Comparison of ENCODE assay signal across 18 mouse cellular contexts in genomic region chr2:153111298-153111697, GRCm38 (mm10). TPM values are rescaled to one million over a fixed set of nuclear protein-coding genes. Genes with fewer than 3 reads are reported as not detected.
"Had no signal": no experiment of that assay in that cellular context is flagged by ENCODE, and none has a peak within 500 bp of the region (broad histone marks: within the 10 kb centered on the region; RNA-seq: fewer than 3 reads in every experiment).

No protein-coding gene starts in this region.

- H3K27ac ChIP-seq: kidney, postnatal 0 days; limb, embryonic 12.5 days; lung, embryonic 15.5 days; macrophage; midbrain, embryonic 10.5 days; neural tube, embryonic 15.5 days; stomach, postnatal 0 days had no signal

- H3K36me3 ChIP-seq: limb, embryonic 12.5 days; lung, embryonic 15.5 days; midbrain, embryonic 10.5 days; neural tube, embryonic 15.5 days had no signal

- H3K9ac ChIP-seq: limb, embryonic 12.5 days; lung, embryonic 15.5 days; neural tube, embryonic 15.5 days had no signal

- ATAC-seq: midbrain, embryonic 16.5 days had no signal

- H3K9me3 ChIP-seq: limb, embryonic 12.5 days; lung, embryonic 15.5 days; midbrain, embryonic 10.5 days; neural tube, embryonic 15.5 days had no signal

- H3K4me3 ChIP-seq: limb, embryonic 12.5 days; lung, embryonic 15.5 days; midbrain, embryonic 10.5 days; myocyte; neural tube, embryonic 15.5 days had no signal

- DNase-seq: kidney, adult 11 months; kidney, adult 9 months; kidney, postnatal 36 days; layer of hippocampus, adult 9-11 months; layer of hippocampus, postnatal 36 days; lung, postnatal 14 days; thymus, adult 2 months; thymus, postnatal 25 days had no signal

- H3K4me2 ChIP-seq: limb, embryonic 12.5 days; liver, embryonic 11.5 days; lung, embryonic 15.5 days; neural tube, embryonic 15.5 days had no signal

RNA-seq across cellular contexts. Expression of gene Ccm2l, which starts 45.5 kb away (rescaled TPM):
- polyA plus RNA-seq: macrophage, myocyte had no signal
